Mouse (Mus musculus) ovary, adult 18-20 months (tissue): ENCODE results near the gene Pcgf3.

ENCODE experiments used
- DNase-seq: peaks from one replicate; pipeline ENCODE4 v3.0.0; 2022; ENCODE audit warnings: low spot score, mixed read lengths

Gene Pcgf3

DNA sequence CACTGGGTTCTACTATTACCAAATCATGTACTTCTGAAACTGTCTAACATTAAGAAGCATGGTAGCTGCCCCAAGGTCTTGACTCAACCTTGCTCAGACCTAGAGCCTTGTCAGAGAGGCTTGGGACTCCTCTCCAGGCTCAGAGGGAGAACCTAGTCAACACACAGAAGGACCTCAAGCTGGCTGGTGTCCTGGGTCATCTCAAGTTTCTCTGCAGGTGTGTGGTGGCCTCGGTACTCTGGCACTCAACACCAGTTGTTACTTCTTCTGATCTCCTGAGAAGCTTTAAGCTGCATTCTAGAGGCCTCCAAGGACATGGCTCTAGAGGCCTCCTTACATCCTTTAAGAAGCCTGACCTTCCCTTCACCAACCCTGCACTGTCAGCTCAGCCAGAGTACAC, 93.0 kb downstream of the Pcgf3 start:
- no peak for DNase-seq
